In genomic region chr15:97003851-97004524, GRCm38 (mm10) we compare ENCODE assay signal across 9 mouse cellular contexts. TPM values are rescaled to one million over a fixed set of nuclear protein-coding genes. Genes with fewer than 3 reads are reported as not detected.
DNase-seq lines count a peak whose midpoint lies in the region; ATAC-seq lines count a peak whose summit lies in the region.
"Had no signal": no experiment of that assay in that cellular context is flagged by ENCODE, and none has a peak within 500 bp of the region (broad histone marks: within the 10 kb centered on the region; RNA-seq: fewer than 3 reads in every experiment).

No protein-coding gene starts in this region.

- WGBS in heart, embryonic 15.5 days = 13% methylated on average over 10 of the region's 10 CpGs
- WGBS in limb, embryonic 10.5 days = 69% methylated on average over 10 of the region's 10 CpGs
- WGBS in forebrain, embryonic 12.5 days = 69% methylated on average over 10 of the region's 10 CpGs

- peak; percentile 86 for ATAC-seq in heart, embryonic 15.5 days (replicated peaks; ENCODE audit: insufficient number of reproducible peaks, insufficient read depth, low FRiP score, low read depth)
- ATAC-seq in forebrain, embryonic 12.5 days (ENCODE audit: low FRiP score) = no peak

- peaks cover 54% of the 10 kb centered on the region for H3K4me1 ChIP-seq in heart, embryonic 15.5 days (replicated peaks)
- H3K4me1 ChIP-seq in limb, embryonic 10.5 days = peaks cover 57% of the 10 kb centered on the region
- no peaks in the 10 kb centered on the region; the same call in 1 of the 2 replicates for H3K4me1 ChIP-seq in forebrain, embryonic 12.5 days

- no peaks in the 10 kb centered on the region for H3K9me3 ChIP-seq in heart, embryonic 15.5 days (replicated peaks)
- no peaks in the 10 kb centered on the region for H3K9me3 ChIP-seq in limb, embryonic 10.5 days (replicated peaks)
- H3K9me3 ChIP-seq in forebrain, embryonic 12.5 days = no peaks in the 10 kb centered on the region

- no peaks in the 10 kb centered on the region for H3K27me3 ChIP-seq in heart, embryonic 15.5 days
- H3K27me3 ChIP-seq in limb, embryonic 10.5 days (ENCODE audit: low read depth, poor library complexity, severe bottlenecking) = no peaks in the 10 kb centered on the region
- H3K27me3 ChIP-seq in forebrain, embryonic 12.5 days = no peaks in the 10 kb centered on the region

- peak overlapping the region; percentile 43 for H3K4me2 ChIP-seq in heart, embryonic 15.5 days
- no peak overlapping the region for H3K4me2 ChIP-seq in forebrain, embryonic 12.5 days

- H3K4me3 ChIP-seq in heart, embryonic 15.5 days = no peak overlapping the region; the same call in 1 of the 2 replicates
- H3K4me3 ChIP-seq in limb, embryonic 10.5 days = no peak overlapping the region
- no peak overlapping the region for H3K4me3 ChIP-seq in forebrain, embryonic 12.5 days (replicated peaks)

- peaks cover 5% of the 10 kb centered on the region; the same call in 1 of the 2 replicates for H3K36me3 ChIP-seq in heart, embryonic 15.5 days
- H3K36me3 ChIP-seq in limb, embryonic 10.5 days = peaks cover 52% of the 10 kb centered on the region
- H3K36me3 ChIP-seq in forebrain, embryonic 12.5 days (replicated peaks) = no peaks in the 10 kb centered on the region

- H3K27ac ChIP-seq in heart, embryonic 15.5 days = peak overlapping the region; percentile 89
- peak overlapping the region; percentile 25; the same call in 1 of the 2 replicates for H3K27ac ChIP-seq in limb, embryonic 10.5 days
- no peak overlapping the region for H3K27ac ChIP-seq in forebrain, embryonic 12.5 days

- DNase-seq in urinary bladder, postnatal 14 days (ENCODE audit: low spot score) = peak; percentile 11
- no peak for DNase-seq in urinary bladder, postnatal 36 days (ENCODE audit: low spot score in 2 of 2)
- DNase-seq in limb, embryonic 10.5 days (ENCODE audit: low spot score) = no peak
- no peak for DNase-seq in cerebellum, postnatal 25 days
- no peak for DNase-seq in urinary bladder, postnatal 10 days (ENCODE audit: low spot score)
- no peak for DNase-seq in layer of hippocampus, postnatal 14 days (ENCODE audit: low spot score in 2 of 2)
- DNase-seq: cerebellum, adult 11-12 months had no signal

- H3K9ac ChIP-seq in heart, embryonic 15.5 days = 0 out of 2 replicates have a peak overlapping the region, but pooled peaks have one; percentile 7
- no peak overlapping the region for H3K9ac ChIP-seq in forebrain, embryonic 12.5 days

RNA-seq across cellular contexts. Expression of gene Slc38a4, which starts 51.8 kb away (rescaled TPM):
- polyA plus RNA-seq in heart, embryonic 15.5 days (2015; fragmentation: Nextera tagmentation; extraction: Ambion mirVana) = 94.8 and 103 TPM in 2 replicates
- polyA plus RNA-seq in limb, embryonic 10.5 days (2016; fragmentation: Nextera tagmentation; extraction: Ambion mirVana) = 77.5 and 88.3 TPM in 2 replicates
- polyA plus RNA-seq in forebrain, embryonic 12.5 days (2016; fragmentation: Nextera tagmentation; extraction: Ambion mirVana) = 8.8 and 14.1 TPM in 2 replicates
- total RNA-seq in layer of hippocampus, postnatal 14 days (2021) = 1 to 10 TPM in 1 of 2 experiments, under 1 TPM in 1; 0.95 to 1.1 TPM
